ENCODE assay signal across 19 mouse cellular contexts in the genomic region with DNA sequence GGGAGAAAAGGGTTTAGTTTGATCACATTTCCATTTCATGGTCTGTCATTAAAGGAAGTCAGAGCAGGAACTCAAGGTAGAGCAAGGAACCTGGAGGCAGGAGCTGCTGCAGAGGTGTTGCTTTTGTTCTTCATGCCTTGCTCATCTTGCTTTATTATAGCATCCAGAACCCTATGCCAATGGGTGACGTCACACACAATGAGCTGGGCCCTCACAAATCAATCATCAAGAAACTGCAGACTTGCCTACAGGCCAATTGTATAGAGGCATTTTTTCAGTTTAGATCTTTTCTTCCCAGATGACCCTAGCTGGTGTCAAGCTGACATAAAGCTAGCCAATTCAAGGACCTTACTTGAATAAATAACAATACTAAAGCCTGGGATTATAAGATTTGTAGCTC. TPM values are rescaled to one million over a fixed set of nuclear protein-coding genes. Genes with fewer than 3 reads are reported as not detected.
DNase-seq lines count a peak whose midpoint lies in the region; ATAC-seq lines count a peak whose summit lies in the region.
"Had no signal": no experiment of that assay in that cellular context is flagged by ENCODE, and none has a peak within 500 bp of the region (broad histone marks: within the 10 kb centered on the region; RNA-seq: fewer than 3 reads in every experiment).

No protein-coding gene starts in this region.

- ATAC-seq in frontal cortex, adult (ENCODE audit: low TSS enrichment), result 0 out of 2 replicates have a peak, but pooled peaks have one; percentile 14
- ATAC-seq: activated CD4-positive, CD25-positive, alpha-beta regulatory T cell, adult 4 months; CD4-positive, CD25-positive, alpha-beta regulatory T cell, adult 4 months; forebrain, embryonic 14.5 days; forebrain, embryonic 16.5 days; Patski had no signal

- peak; percentile 45 to 67 for DNase-seq in adrenal gland, adult (ENCODE audit: inconsistent age in 2 of 2, low spot score in 1 of 2)
- no peak for DNase-seq in adrenal gland, adult 8-10 months
- peak; percentile 8 for DNase-seq in adrenal gland, postnatal 25 days
- no peak for DNase-seq in adrenal gland, postnatal 10 days
- DNase-seq in frontal cortex, postnatal 10 days (ENCODE audit: low spot score in 2 of 2), result no peak
- peak; percentile 53 for DNase-seq in brain, adult 2 months (ENCODE audit: low read depth, low spot score)
- DNase-seq: B cell, adult 2 months; cerebellum, adult 11 months; cerebellum, adult 8-10 months; cerebellum, adult 9-11 months; cerebellum, postnatal 14 days; cerebellum, postnatal 36 days; embryo, embryonic 11 days had no signal

RNA-seq across cellular contexts. Expression of a gene that starts 16.6 kb away (rescaled TPM):
- total RNA-seq in adrenal gland, adult 8-10 months (2022), result 100 to 1,000 TPM in 3 of 4 experiments, 10 to 100 TPM in 1; 81.3 to 142 (median 124) TPM
- total RNA-seq in adrenal gland, postnatal 25 days (2021), result 91.5 and 103 TPM in 2 replicates
- total RNA-seq in adrenal gland, postnatal 10 days (2021), result 10 to 100 TPM; 54.5 to 67.9 TPM

Comparison
In these comparisons a context has a peak if more than half of its experiments do, and no peak if none do; other contexts are left out.
1. DNase-seq: peak in adrenal gland, adult (2 of 2), adrenal gland, postnatal 25 days (single experiment) and brain, adult 2 months (single experiment); none in adrenal gland, adult 8-10 months (single experiment), adrenal gland, postnatal 10 days (single experiment) and frontal cortex, postnatal 10 days (0 of 2).